Mouse (Mus musculus) erythroblast, embryonic 14.5 days (primary cell): ENCODE results near the gene Olfr473. TPM values are rescaled to one million over a fixed set of nuclear protein-coding genes. Genes with fewer than 3 reads are reported as not detected.
"Not testable (repeated sequence)": the region's sequence is repeated elsewhere in the genome, so short reads cannot be mapped to it uniquely, and the experiment has no call there.

Source experiments
- H3K27me3 ChIP-seq: 2 replicates; pipeline ENCODE4 v1.6.1; 2012; ENCODE audit warnings: inconsistent platforms; ENCODE audit not compliant: control insufficient read depth
- H3K36me3 ChIP-seq: 2 replicates; pipeline ENCODE4 v1.6.1; 2012; ENCODE audit warnings: mild to moderate bottlenecking, inconsistent platforms; ENCODE audit not compliant: control insufficient read depth
- H3K4me1 ChIP-seq: 2 replicates; pipeline ENCODE4 v1.6.1; 2012; ENCODE audit warnings: inconsistent platforms; ENCODE audit not compliant: control insufficient read depth
- H3K4me3 ChIP-seq: replicated peaks from 2 replicates; pipeline ENCODE3; 2012; ENCODE audit warnings: moderate library complexity, mild to moderate bottlenecking, inconsistent platforms
- H3K9me3 ChIP-seq: 2 replicates; pipeline ENCODE4 v1.6.1; 2012; ENCODE audit warnings: low read length, inconsistent platforms, mixed read lengths; ENCODE audit not compliant: control insufficient read depth
- GATA1 ChIP-seq: IDR thresholded peaks from 2 replicates; pipeline ENCODE4 v1.6.1; 2012; ENCODE audit warnings: low read length, inconsistent platforms, mixed read lengths
- TAL1 ChIP-seq: IDR thresholded peaks from 3 replicates; pipeline ENCODE4 v1.6.1; 2012; ENCODE audit warnings: low read length, inconsistent platforms, mixed read lengths
- polyA plus RNA-seq: library from polyadenylated mRNA; stranded (reverse); fragments of >175 nt; gene quantifications from 2 replicates; pipeline ENCODE4 v1.2.3, GENCODE M21; 2012

Olfr473 gene
- not detected in 2 replicates for polyA plus RNA-seq

- Histone ChIP-seq H3K9me3 (peaks cover 7% of the 10 kb centered on the region), H3K4me3 (no peak within 1 kb of the TSS), H3K27me3 (no peaks in the 10 kb centered on the region), H3K36me3 (no peaks in the 10 kb centered on the region), H3K4me1 (no peaks in the 10 kb centered on the region)
- no peak for TF ChIP-seq GATA1
- no peak for TF ChIP-seq TAL1
Observed at GRCm38 (mm10) chr7:107930146-107930545, at the start of gene Olfr473. Gene Olfr473, plus strand, starts transcription at chr7:107930446.

- H3K27me3 ChIP-seq: no peaks in the 10 kb centered on the region
- no peak for TF ChIP-seq TAL1
- no peak for TF ChIP-seq GATA1
- no peak within 1 kb of the TSS for H3K4me3 ChIP-seq
- H3K4me1 ChIP-seq: no peaks in the 10 kb centered on the region
- H3K36me3 ChIP-seq: no peaks in the 10 kb centered on the region
- H3K9me3 ChIP-seq: no peaks in the 10 kb centered on the region
Observed at GRCm38 (mm10) chr7:107897602-107898001, 32.6 kb upstream of the Olfr473 start, which contains the start of gene Olfr472. Gene Olfr472, plus strand, starts transcription at chr7:107897902.

- H3K4me3 ChIP-seq, H3K4me1 ChIP-seq, H3K36me3 ChIP-seq, H3K27me3 ChIP-seq: not testable (repeated sequence)
- peaks cover 13% of the 10 kb centered on the region for H3K9me3 ChIP-seq
Observed at GRCm38 (mm10) chr7:107952539-107952938, 22.3 kb downstream of the Olfr473 start.

- TF ChIP-seq TAL1 (no peak), GATA1 (no peak)
- Histone ChIP-seq H3K4me3 (no peak within 1 kb of the TSS), H3K36me3 (no peaks in the 10 kb centered on the region), H3K27me3 (no peaks in the 10 kb centered on the region), H3K4me1 (no peaks in the 10 kb centered on the region), H3K9me3 (peaks cover 13% of the 10 kb centered on the region)
Observed at GRCm38 (mm10) chr7:107954343-107954742, 24.1 kb downstream of the Olfr473 start, which contains the start of gene Olfr474. Gene Olfr474, plus strand, starts transcription at chr7:107954643.

GRCm38 (mm10) chr7:107964503-107964902 is 34.3 kb downstream of the Olfr473 start, which contains the start of gene Olfr476:
Gene Olfr476, plus strand, starts transcription at chr7:107964803.
- H3K4me1 ChIP-seq: no peaks in the 10 kb centered on the region
- H3K27me3 ChIP-seq: no peaks in the 10 kb centered on the region
- H3K9me3 ChIP-seq: no peaks in the 10 kb centered on the region
- TF ChIP-seq TAL1 (no peak), GATA1 (no peak)
- H3K4me3 ChIP-seq: no peak within 1 kb of the TSS
- no peaks in the 10 kb centered on the region for H3K36me3 ChIP-seq

Other genes starting within 250 kb of the Olfr473 start
- gene Cyb5r2, start 172.4 kb upstream of the Olfr473 start, polyA plus RNA-seq: 0.02 TPM in 1 of 2 replicates, not detected in the other
- not detected in 2 replicates for gene Ovch2, start 129.2 kb upstream of the Olfr473 start, polyA plus RNA-seq
- not detected in 2 replicates for gene Olfr467, start 118.2 kb upstream of the Olfr473 start, polyA plus RNA-seq
- gene Olfr469, start 104.9 kb upstream of the Olfr473 start, polyA plus RNA-seq: not detected in 2 replicates
- gene Olfr470, start 83.0 kb upstream of the Olfr473 start, polyA plus RNA-seq: not detected in 2 replicates
- 0.01 TPM in 1 of 2 replicates, not detected in the other for gene Olfr472, start 32.5 kb upstream of the Olfr473 start, polyA plus RNA-seq
- gene Olfr474, start 24.2 kb downstream of the Olfr473 start, polyA plus RNA-seq: not detected in 2 replicates
- gene Olfr476, start 34.4 kb downstream of the Olfr473 start, polyA plus RNA-seq: not detected in 2 replicates
- not detected in 2 replicates for gene Olfr477, start 56.2 kb downstream of the Olfr473 start, polyA plus RNA-seq
- gene Olfr478, start 103.5 kb downstream of the Olfr473 start, polyA plus RNA-seq: not detected in 2 replicates
- gene Olfr479, start 120.2 kb downstream of the Olfr473 start, polyA plus RNA-seq: not detected in 2 replicates
- not detected in 2 replicates for gene Olfr480, start 136.9 kb downstream of the Olfr473 start, polyA plus RNA-seq
- not detected in 2 replicates for gene Olfr481, start 149.4 kb downstream of the Olfr473 start, polyA plus RNA-seq
- not detected in 2 replicates for gene Olfr482, start 167.1 kb downstream of the Olfr473 start, polyA plus RNA-seq
- not detected in 2 replicates for gene Olfr483, start 170.4 kb downstream of the Olfr473 start, polyA plus RNA-seq
- gene Olfr484, start 197.0 kb downstream of the Olfr473 start, polyA plus RNA-seq: not detected in 2 replicates
- gene Olfr485, start 229.4 kb downstream of the Olfr473 start, polyA plus RNA-seq: not detected in 2 replicates
- not detected in 2 replicates for gene Olfr486, start 242.3 kb downstream of the Olfr473 start, polyA plus RNA-seq